Mouse (Mus musculus): ENCODE measurements around the gene Ankrd12.
A peak's percentile ranks its signal among the peaks of the same experiment; 100 is the strongest.
"Not testable (repeated sequence)": the region's sequence is repeated elsewhere in the genome, so short reads cannot be mapped to it uniquely, and the experiment has no call there.

Gene Ankrd12

GRCm38 (mm10) chr17:66084486-66084885 is 7.6 kb upstream of the Ankrd12 start:
- DNase-seq (ENCODE audit: low spot score in 2 of 2): no peak

DNA sequence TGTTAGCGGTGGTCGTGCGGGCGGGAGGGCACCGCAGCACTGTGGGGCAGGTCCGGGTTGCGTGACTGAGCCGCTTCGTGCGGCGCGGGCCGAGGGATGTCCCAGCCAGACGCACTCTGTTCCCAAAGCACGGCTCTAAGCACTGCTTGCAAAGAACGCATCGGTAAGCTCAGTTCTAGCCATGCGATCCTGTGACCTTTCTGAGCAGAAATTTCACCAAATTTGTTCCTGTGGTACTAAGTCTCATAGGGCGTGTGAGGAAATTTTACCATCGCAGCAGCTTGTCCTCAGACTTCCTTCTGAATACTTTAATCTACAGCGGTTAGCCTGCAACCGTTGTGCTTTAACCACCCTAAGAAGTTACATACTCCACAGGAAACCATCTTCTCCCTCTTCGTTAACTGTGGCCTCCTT is 555 bp upstream of the Ankrd12 start:
- DNase-seq (ENCODE audit: low spot score in 2 of 2): no peak

DNA sequence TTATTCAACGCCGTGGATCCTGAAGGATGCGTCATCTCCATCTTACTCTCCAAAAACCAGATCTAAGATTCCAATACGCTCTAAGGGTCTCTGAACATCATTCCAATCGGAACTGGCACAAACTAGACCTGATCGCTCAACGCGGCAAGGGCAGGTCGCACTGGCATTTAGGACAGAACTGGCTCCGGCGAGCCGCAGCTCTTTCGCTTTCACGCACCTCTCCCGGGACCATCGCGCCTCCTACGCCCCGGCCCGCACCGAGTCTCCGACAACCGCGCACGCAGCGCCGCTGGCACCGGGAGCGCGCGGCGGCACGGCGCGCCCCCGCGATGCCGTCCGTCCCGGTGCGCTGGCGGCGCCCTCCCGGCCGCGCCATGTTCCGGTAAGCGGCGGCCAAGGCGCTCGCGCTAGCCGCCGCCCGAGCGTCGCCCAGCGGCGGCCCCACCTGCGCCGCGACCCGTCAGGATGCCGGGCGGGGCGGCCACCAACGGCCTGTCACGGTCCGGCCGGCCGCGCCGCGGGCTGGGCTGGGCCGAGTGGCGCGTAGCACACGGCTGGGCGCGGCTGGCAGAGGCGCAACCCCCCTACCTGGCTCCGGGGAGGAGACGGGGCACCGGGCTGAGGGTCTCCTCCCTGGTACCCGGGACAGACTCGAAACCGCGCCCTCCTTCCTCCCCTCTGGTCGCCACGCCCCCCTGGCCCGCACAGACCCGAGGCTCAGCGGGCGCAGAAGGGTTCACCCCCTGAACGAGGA is 538 bp downstream of the Ankrd12 start:
- DNase-seq (ENCODE audit: low spot score in 2 of 2): peak in 1 of 2 experiments; percentile 40

GRCm38 (mm10) chr17:66075827-66076173 is 1.1 kb downstream of the Ankrd12 start:
- DNase-seq (ENCODE audit: low spot score in 2 of 2): no peak

DNA sequence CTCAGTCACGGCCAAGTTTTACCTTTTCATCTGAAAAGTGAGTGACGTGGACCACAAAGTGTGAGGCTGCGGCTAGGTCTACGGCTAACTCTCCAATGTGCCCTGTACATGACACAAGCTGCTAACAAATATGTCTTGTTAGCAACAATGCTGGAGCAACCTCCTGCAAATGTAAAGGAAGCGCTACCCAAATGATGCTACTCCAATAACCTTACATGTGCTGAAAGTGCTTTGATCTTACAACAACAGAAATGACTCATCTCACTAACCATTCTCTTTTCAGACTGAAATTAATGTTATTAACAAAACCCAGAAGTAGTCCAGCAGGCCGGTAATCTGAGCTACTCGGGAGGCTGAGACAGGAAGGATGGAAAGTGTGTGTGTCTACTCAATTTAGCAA is 2.9 kb downstream of the Ankrd12 start:
- DNase-seq (ENCODE audit: low spot score in 2 of 2): no peak

GRCm38 (mm10) chr17:66069036-66069435 is 7.9 kb downstream of the Ankrd12 start:
- DNase-seq (ENCODE audit: low spot score in 2 of 2): not testable (repeated sequence)

DNA sequence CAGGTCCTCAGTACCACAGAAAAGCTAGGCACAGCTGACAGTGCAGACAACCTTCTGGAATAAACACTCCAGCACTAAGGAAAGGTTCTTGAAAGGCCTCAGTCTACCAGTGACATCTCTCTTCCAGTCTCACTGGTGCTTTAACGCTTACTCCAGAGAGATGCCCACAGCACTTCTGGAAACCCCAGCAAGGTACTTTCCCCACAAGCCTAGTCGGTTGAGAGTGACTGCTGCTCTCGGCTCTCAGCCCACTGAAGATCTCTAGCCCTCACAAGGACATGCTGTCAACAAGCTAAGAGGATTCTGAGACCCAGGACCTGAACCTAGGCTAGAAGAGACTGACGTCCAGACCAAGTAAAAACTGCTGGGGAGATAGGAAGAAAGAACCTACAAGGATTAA is 11.8 kb downstream of the Ankrd12 start:
- DNase-seq (ENCODE audit: low spot score in 2 of 2): no peak

- DNase-seq (ENCODE audit: low spot score in 2 of 2): no peak
These were observed 15.5 kb downstream of the Ankrd12 start for GRCm38 (mm10) chr17:66061241-66061938.

GRCm38 (mm10) chr17:66058160-66058559 is 18.7 kb downstream of the Ankrd12 start:
- DNase-seq (ENCODE audit: low spot score in 2 of 2): no peak

- no peak for DNase-seq (ENCODE audit: low spot score in 2 of 2)
These were observed 19.7 kb downstream of the Ankrd12 start for GRCm38 (mm10) chr17:66057145-66057544.

DNA sequence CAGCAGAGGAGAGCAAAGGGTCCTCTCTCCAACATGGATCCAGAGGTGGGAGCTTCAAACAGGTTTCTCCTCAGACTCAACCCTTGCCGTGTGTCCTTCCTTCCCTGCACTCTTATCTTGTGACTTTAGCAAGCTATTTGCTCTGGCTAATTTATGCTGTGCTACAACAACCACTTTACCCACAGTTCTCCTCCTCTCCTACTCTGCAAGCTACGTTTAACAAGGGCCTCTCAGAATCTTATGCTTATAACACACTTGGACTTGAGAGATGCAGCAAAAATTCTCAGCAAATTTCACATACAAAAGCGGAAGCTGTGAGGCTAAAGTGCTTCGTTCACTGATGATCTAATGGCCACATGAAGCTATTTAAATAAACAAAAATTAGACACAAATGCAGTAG is 23.5 kb downstream of the Ankrd12 start:
- DNase-seq (ENCODE audit: low spot score in 2 of 2): no peak

DNA sequence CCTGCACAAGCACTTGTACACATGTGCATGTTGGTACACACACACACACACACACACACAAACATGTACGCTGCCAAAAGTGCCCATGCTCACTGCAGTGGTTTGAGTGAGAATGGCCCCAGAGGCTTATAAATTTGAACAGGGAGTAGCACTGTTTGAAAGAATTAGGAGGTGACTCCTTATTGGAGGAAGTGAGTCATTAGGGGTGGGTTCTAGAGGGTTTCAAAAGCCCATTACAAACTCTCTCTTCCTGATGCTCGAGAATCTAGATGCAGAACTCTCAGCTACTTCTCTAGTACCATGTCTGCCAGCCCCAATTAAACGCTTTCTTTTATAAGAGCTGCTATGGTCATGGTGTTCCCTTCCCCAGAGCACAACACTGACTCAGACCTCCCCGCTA is 28.1 kb downstream of the Ankrd12 start:
- no peak for DNase-seq (ENCODE audit: low spot score in 2 of 2)

DNA sequence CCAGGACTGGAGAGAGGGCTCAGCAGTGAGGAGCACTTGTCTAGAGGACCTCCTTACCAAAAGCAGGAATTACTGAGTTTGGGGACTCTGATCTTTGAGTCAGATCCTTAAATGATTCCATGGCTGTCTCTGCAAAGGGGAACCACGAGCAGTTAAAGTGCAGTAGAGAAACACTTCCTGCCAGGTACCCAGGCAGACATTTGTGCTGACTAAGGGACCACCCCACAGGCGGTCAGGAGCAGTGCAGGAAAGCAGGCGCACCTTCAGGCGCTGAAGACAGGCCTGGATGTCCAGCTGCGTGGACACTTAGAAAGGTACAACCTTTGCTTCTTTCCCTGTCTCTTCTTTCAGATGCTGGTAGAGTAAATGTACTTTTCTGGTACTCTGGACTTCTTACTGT is 28.7 kb downstream of the Ankrd12 start:
- DNase-seq (ENCODE audit: low spot score in 2 of 2): no peak

GRCm38 (mm10) chr17:66043679-66044078 is 33.2 kb downstream of the Ankrd12 start:
- DNase-seq (ENCODE audit: low spot score in 2 of 2): not testable (repeated sequence)

GRCm38 (mm10) chr17:66041020-66041419 is 35.9 kb downstream of the Ankrd12 start:
- no peak for DNase-seq (ENCODE audit: low spot score in 2 of 2)

DNA sequence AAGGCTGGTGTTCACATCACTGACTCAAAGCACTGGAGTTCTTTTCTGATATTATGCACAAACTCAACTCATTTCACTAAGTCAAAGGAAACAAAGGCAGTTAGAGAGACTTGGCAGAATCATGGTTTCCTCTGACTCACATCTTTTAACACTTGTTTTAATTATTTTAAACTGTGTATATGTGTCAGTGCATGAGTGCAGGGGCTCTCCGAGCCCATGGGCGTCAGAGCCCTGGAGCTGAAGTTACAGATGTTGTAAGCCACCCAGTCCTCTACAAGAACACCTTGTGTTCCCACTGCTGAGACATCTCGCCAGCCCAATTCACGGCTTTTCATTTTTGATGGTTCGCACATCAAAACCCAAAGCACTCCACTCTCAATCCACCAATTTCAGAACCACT is 43.6 kb downstream of the Ankrd12 start:
- no peak for DNase-seq (ENCODE audit: low spot score in 2 of 2)

GRCm38 (mm10) chr17:66031991-66032390 is 44.9 kb downstream of the Ankrd12 start:
- DNase-seq (ENCODE audit: low spot score in 2 of 2): no peak

DNA sequence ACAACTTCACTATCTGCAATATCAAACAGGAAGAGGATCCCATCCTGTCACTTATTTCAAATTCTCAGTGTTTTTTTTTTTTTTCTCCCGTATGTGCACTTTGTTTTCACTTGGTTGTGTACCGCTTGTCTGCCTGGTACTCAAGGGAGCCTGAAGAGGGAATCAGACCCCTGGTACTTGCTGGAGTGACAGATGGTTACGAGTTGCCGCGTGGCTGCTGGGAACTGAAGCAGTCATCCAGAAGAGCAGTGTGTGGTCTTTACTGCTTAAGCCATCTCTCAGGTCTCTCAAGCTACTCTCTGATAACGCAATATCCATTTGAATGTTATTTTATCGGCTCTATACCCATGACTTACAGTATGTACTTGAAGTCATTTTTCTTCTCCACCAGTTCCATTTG is 52.7 kb downstream of the Ankrd12 start:
- peak in 1 of 2 experiments; percentile 5 for DNase-seq (ENCODE audit: low spot score in 2 of 2)

GRCm38 (mm10) chr17:66011790-66012189 is 65.1 kb downstream of the Ankrd12 start:
- no peak for DNase-seq (ENCODE audit: low spot score in 2 of 2)

DNA sequence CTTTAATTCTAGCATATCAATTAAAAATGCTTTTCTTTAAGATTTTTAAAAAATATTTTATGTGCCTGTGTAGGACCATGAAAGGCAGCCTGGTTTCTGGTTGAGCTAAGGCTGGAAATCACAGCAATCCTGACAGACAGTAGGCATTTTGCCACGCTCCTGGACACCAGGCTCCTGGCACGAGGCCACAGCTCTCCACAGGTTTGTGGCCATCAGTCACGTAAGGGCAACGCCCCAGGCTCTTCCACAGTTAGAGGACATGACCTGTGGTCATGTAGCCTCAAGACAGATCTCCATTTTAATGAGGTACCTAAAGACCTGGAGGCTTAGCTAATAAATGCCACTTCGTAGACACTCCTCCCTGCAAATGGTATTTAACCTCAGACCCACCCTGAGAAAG is 69.0 kb downstream of the Ankrd12 start:
- peak in 1 of 2 experiments; percentile 60 for DNase-seq (ENCODE audit: low spot score in 2 of 2)

- no peak for DNase-seq (ENCODE audit: low spot score in 2 of 2)
These were observed 69.4 kb downstream of the Ankrd12 start for GRCm38 (mm10) chr17:66007473-66007872.

- no peak for DNase-seq (ENCODE audit: low spot score in 2 of 2)
These were observed 88.6 kb downstream of the Ankrd12 start for GRCm38 (mm10) chr17:65988151-65988820.

GRCm38 (mm10) chr17:65976720-65977119 is 100.2 kb downstream of the Ankrd12 start:
- not testable (repeated sequence) for DNase-seq (ENCODE audit: low spot score in 2 of 2)

All from cerebellum, postnatal 4 days (tissue).